Mouse (Mus musculus) lung, embryonic 16.5 days (tissue): ENCODE measurements around the gene Ikbke. TPM values are rescaled to one million over a fixed set of nuclear protein-coding genes. Genes with fewer than 3 reads are reported as not detected.
"Not testable (repeated sequence)": the region's sequence is repeated elsewhere in the genome, so short reads cannot be mapped to it uniquely, and the experiment has no call there.

ENCODE experiments used
- ATAC-seq: fragments of 200-750 bp; cut with Nextera tagmentation; 2 replicates; pipeline ENCODE4 v1.8.0; 2017; ENCODE audit warnings: low read depth, mild to moderate bottlenecking, moderate library complexity
- H3K27ac ChIP-seq: fragments of 300-500 bp; sonication (generic); 2 replicates; pipeline ENCODE4 v1.5.1; 2014; ENCODE audit warnings: mild to moderate bottlenecking, control low read depth, low read length
- H3K27me3 ChIP-seq: fragments of 300-500 bp; sonication (generic); 2 replicates; pipeline ENCODE4 v1.6.1; 2014; ENCODE audit warnings: low read depth, low read length, mixed read lengths; ENCODE audit not compliant: control insufficient read depth, insufficient read depth
- H3K36me3 ChIP-seq: fragments of 300-500 bp; sonication (generic); 2 replicates; pipeline ENCODE4 v1.6.1; 2014; ENCODE audit warnings: low read length; ENCODE audit not compliant: control insufficient read depth, insufficient read depth
- H3K4me1 ChIP-seq: fragments of 300-500 bp; sonication (generic); replicated peaks from 2 replicates; pipeline ENCODE4 v1.6.1; 2014; ENCODE audit warnings: low read length, mixed read lengths; ENCODE audit not compliant: control insufficient read depth, insufficient read depth
- H3K4me2 ChIP-seq: fragments of 300-500 bp; sonication (generic); 2 replicates; pipeline ENCODE4 v1.6.1; 2014; ENCODE audit warnings: low read depth, low read length, control low read depth
- H3K4me3 ChIP-seq: fragments of 300-500 bp; sonication (generic); 2 replicates; pipeline ENCODE4 v1.5.1; 2014; ENCODE audit warnings: mild to moderate bottlenecking, low read length, control low read depth
- H3K9ac ChIP-seq: fragments of 300-500 bp; sonication (generic); 2 replicates; pipeline ENCODE4 v1.6.1; 2014; ENCODE audit warnings: low read length, control low read depth
- H3K9me3 ChIP-seq: fragments of 300-500 bp; sonication (generic); 2 replicates; pipeline ENCODE4 v1.6.1; 2016; ENCODE audit warnings: low read length; ENCODE audit not compliant: control insufficient read depth
- WGBS: fragments of 180-500 bp; shearing (Covaris S2); extraction: QIAGEN DNeasy Blood & Tissue Kit; methylation state at CpG from one replicate; pipeline ENCODE4 v1.1.7; 2014; 5-methylcytosine and 5-hydroxymethylcytosine counted together
- polyA plus RNA-seq: library from polyadenylated mRNA; unstranded; fragments of >200 nt; fragmentation: Nextera tagmentation; extraction: Ambion mirVana; gene quantifications from 2 replicates; pipeline ENCODE4 v1.2.1, GENCODE M21; 2015

Ikbke gene
- polyA plus RNA-seq, 1 experiment from 2014 or later = 4.7 TPM

GRCm38 (mm10) chr1:131274725-131275539, 4.5 kb downstream of the Ikbke start:
- Histone ChIP-seq H3K9me3 (no peaks in the 10 kb centered on the region), H3K36me3 (no peaks in the 10 kb centered on the region), H3K4me2 (no peak overlapping the region), H3K9ac (no peak overlapping the region), H3K27me3 (no peaks in the 10 kb centered on the region), H3K27ac (no peak overlapping the region), H3K4me3 (no peak overlapping the region), H3K4me1 (peaks cover 8% of the 10 kb centered on the region)
- no peak for ATAC-seq
- 29% methylated on average over 22 of the region's 22 CpGs for WGBS

DNA sequence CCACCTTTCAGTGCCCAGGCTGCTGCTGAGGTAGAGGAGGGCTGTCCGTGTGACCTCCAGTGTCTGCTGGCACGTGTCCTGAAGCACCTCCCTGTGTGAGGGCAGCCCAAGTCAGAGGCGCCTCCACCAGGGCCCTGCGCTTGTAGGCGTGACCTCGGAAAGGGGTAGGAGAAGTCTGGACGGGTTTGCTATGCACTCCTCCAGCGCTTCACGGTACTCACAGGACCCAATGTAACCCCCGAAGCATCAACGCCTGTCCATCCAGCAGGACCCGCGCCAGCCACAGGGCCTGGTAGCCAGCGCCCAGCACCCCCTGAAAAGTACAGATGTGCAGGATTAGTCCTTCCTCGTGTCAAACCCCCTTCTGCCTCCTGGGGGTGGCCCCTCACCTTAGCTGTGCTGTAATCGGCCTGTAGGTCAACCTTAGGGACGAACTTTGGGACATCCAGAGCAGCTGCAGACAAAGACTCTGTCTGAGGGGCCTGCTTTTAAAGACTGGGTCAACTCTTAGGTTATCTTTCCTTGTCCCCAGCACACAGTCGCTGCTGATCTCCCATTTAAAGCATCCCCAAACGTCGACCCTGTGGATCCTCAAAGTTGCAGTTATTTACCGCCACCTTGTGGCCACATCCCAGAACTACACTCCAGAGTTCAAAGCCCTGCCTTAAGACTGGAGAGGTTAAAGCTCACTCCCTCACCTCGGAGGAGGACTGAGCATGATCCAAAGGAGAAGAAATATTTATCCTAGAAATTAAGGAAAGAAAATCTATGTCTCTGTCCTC, 9.4 kb downstream of the Ikbke start:
- Histone ChIP-seq H3K4me2 (no peak overlapping the region), H3K4me1 (no peaks in the 10 kb centered on the region), H3K9ac (no peak overlapping the region), H3K4me3 (no peak overlapping the region), H3K36me3 (no peaks in the 10 kb centered on the region), H3K27me3 (no peaks in the 10 kb centered on the region), H3K27ac (no peak overlapping the region), H3K9me3 (no peaks in the 10 kb centered on the region)
- peak; percentile 34 for ATAC-seq
- WGBS = 30% methylated on average over 22 of the region's 22 CpGs

DNA sequence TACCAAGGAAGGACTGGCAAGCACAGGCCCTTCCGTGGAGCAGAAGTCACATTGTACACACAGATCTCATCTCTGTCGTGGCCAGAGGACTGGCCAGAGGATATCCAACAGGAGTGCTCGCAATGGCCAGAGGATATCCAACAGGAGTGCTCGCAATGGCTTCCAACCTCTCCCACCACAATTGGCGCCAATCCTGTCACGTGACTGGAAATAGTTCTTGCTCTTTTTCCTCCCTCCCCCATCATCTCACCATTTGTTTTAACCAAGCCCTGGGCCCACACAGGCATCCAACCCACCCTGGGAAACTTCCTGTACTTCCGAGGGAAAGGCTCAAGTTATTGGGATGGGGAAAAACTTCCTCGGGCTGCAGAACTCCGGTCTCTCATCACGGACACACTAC, 10.6 kb downstream of the Ikbke start:
- ATAC-seq = no peak
- Histone ChIP-seq H3K36me3 (no peaks in the 10 kb centered on the region), H3K9ac (no peak overlapping the region), H3K4me2 (no peak overlapping the region), H3K4me1 (peaks cover 2% of the 10 kb centered on the region; the same call in 1 of the 2 replicates), H3K27ac (no peak overlapping the region), H3K9me3 (no peaks in the 10 kb centered on the region), H3K4me3 (no peak overlapping the region), H3K27me3 (no peaks in the 10 kb centered on the region)
- WGBS = 79% methylated on average over 10 of the region's 10 CpGs

GRCm38 (mm10) chr1:131263905-131264304, 15.5 kb downstream of the Ikbke start:
- no peak overlapping the region for H3K4me3 ChIP-seq
- no peak; the same call in 1 of the 2 replicates for ATAC-seq
- no peaks in the 10 kb centered on the region for H3K9me3 ChIP-seq
- H3K9ac ChIP-seq = no peak overlapping the region
- 45% methylated on average over 12 of the region's 12 CpGs for WGBS
- peaks cover 3% of the 10 kb centered on the region; the same call in 1 of the 2 replicates for H3K4me1 ChIP-seq
- H3K36me3 ChIP-seq = no peaks in the 10 kb centered on the region
- H3K27ac ChIP-seq = no peak overlapping the region
- H3K4me2 ChIP-seq = no peak overlapping the region
- H3K27me3 ChIP-seq = no peaks in the 10 kb centered on the region; the same call in 1 of the 2 replicates

- Histone ChIP-seq H3K36me3 (no peaks in the 10 kb centered on the region; the same call in 1 of the 2 replicates), H3K9ac (no peak overlapping the region), H3K27ac (no peak overlapping the region), H3K4me3 (no peak overlapping the region), H3K27me3 (no peaks in the 10 kb centered on the region; the same call in 1 of the 2 replicates), H3K4me1 (peaks cover 3% of the 10 kb centered on the region; the same call in 1 of the 2 replicates), H3K9me3 (no peaks in the 10 kb centered on the region), H3K4me2 (no peak overlapping the region)
- WGBS = 31% methylated on average over 10 of the region's 10 CpGs
- 0 out of 2 replicates have a peak, but pooled peaks have one; percentile 5 for ATAC-seq
These were observed 19.1 kb downstream of the Ikbke start for GRCm38 (mm10) chr1:131260309-131260656.

GRCm38 (mm10) chr1:131259632-131260308, 19.6 kb downstream of the Ikbke start:
- Histone ChIP-seq H3K9ac (no peak overlapping the region), H3K27ac (no peak overlapping the region), H3K36me3 (no peaks in the 10 kb centered on the region; the same call in 1 of the 2 replicates), H3K4me1 (peaks cover 3% of the 10 kb centered on the region; the same call in 1 of the 2 replicates), H3K4me3 (no peak overlapping the region), H3K27me3 (no peaks in the 10 kb centered on the region; the same call in 1 of the 2 replicates), H3K9me3 (no peaks in the 10 kb centered on the region), H3K4me2 (no peak overlapping the region)
- 0 out of 2 replicates have a peak, but pooled peaks have one; percentile 3 for ATAC-seq
- WGBS = 69% methylated on average over 10 of the region's 10 CpGs

DNA sequence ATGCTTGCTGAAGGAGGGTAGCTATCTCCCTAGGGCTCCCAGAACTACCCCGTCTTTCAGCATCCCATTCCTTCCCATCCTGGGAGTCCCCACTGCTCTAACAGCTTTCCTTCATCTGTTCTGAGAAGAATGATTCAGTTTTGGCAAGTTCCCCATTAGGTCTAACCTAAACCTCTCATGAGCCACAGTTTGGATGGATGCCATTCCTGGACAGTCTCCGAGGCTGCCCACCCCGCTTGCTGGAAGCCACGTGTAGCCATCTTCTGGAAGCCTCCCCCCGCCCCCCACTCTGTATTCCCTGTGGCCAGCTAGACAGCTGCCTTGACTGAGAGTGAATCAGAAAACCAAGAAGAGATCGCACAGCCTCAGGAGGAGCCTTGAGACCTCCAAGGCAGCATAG, 22.1 kb downstream of the Ikbke start:
- H3K27me3 ChIP-seq = no peaks in the 10 kb centered on the region; the same call in 1 of the 2 replicates
- H3K4me2 ChIP-seq = no peak overlapping the region
- ATAC-seq = no peak
- WGBS = 69% methylated on average over 6 of the region's 6 CpGs
- H3K9ac ChIP-seq = no peak overlapping the region
- no peak overlapping the region for H3K27ac ChIP-seq
- no peaks in the 10 kb centered on the region for H3K9me3 ChIP-seq
- peaks cover under 1% of the 10 kb centered on the region; the same call in 1 of the 2 replicates for H3K4me1 ChIP-seq
- no peak overlapping the region for H3K4me3 ChIP-seq
- H3K36me3 ChIP-seq = no peaks in the 10 kb centered on the region; the same call in 1 of the 2 replicates

DNA sequence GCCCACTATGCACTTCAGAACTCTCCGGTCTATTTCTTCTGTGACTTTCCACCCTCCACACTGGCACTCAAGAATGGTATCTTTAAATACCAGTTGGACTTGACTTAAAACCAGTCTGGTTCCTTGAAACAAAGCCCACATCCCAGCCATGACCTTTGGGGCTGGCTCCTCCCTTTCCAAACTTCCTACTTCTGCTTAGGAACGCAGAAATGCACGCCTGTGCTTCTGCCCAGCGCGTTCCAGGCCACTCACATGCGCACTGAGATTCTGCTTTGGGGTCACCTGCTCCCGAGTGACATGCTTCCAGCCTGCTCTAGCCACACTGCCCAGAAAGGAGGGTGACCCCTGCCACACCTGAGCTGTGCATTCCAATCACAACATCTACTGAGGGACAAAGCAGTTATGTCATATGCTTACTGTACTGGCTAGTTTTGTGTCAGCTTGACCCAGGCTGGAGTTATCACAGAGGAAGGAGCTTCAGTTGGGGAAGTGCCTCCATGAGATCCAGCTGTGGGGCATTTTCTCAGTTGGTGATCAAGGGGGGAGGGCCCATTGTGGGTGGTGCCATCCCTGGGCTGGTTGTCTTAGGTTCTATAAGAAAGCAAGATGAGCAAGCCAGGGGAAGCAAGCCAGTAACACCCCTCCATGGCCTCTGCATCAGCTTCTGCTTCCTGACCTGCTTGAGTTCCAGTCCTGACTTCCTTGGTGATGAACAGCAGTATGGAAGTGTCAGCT, 26.7 kb downstream of the Ikbke start:
- H3K9ac ChIP-seq, H3K36me3 ChIP-seq, H3K27me3 ChIP-seq, H3K9me3 ChIP-seq, H3K4me2 ChIP-seq, H3K4me3 ChIP-seq, H3K4me1 ChIP-seq: not testable (repeated sequence)
- WGBS = 42% methylated on average over 7 of the region's 7 CpGs
- H3K27ac ChIP-seq = peak overlapping the region; percentile 36
- peak; percentile 52 for ATAC-seq
